Mouse (Mus musculus) bone marrow, adult 2 months (tissue): ENCODE data around the gene Eloa.

Experiments
- CTCF ChIP-seq: fragments of 200-500 bp; IDR thresholded peaks from 2 replicates; pipeline ENCODE4 v1.5.1; 2011; ENCODE audit warnings: low read length, control low read depth; ENCODE audit not compliant: control insufficient read depth, insufficient read depth
- POLR2A ChIP-seq: fragments of 200-500 bp; IDR thresholded peaks from 2 replicates; pipeline ENCODE4 v1.6.1; 2011; ENCODE audit warnings: low read depth, mild to moderate bottlenecking, control low read depth, low read length, borderline replicate concordance; ENCODE audit not compliant: control insufficient read depth

GRCm38 (mm10) chr4:135964426-135964825 is 57.1 kb downstream of the Eloa start:
- TF ChIP-seq CTCF: no peak
- TF ChIP-seq POLR2A: no peak; the same call in 1 of the 2 replicates
